Mouse (Mus musculus) yolk sac, embryonic 10.5 days (tissue): ENCODE results near the gene Alg14.

Experiments used
- DNase-seq: peaks from one replicate; pipeline ENCODE4 v3.0.0-alpha.2; 2017; ENCODE audit warnings: low spot score

The Alg14 gene

DNA sequence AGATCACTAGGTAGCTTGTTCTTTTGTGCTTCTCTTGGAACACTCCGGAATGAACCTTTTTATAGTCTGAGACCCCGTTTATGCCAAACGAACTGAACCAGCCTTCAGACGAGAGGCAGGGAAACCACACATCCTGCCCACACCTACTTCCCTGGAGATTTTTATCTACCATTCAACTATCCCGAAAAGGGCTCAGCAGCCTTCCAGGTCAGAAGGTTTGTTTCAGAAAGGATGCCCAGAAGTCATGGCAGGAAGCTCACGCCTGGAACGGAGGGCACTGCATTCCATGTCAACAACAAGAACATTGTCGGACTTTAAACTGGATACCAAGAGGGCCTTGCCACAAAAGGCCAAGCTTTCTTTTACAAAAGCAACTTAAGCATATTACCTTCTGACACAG lies 73.6 kb downstream of the Alg14 start:
- DNase-seq = no peak

DNA sequence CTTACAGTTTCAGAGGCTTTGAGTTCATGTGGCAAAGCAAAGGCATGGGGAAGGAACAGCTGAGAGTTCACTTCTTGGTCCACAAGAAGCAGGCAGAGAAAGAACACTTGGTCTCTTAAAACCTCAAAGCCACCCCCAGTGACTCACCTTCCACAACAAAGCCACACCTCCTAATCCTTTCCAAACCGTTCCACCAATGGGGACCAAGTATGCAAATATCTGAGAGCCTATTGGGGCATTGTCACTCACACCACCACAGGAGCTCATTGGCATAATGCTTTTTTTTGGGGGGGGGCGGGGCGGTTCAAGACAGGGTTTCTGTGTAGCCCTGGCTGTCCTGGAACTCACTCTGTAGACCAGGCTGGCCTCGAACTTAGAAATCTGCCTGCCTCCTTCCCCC lies 77.0 kb downstream of the Alg14 start:
- DNase-seq = no peak

DNA sequence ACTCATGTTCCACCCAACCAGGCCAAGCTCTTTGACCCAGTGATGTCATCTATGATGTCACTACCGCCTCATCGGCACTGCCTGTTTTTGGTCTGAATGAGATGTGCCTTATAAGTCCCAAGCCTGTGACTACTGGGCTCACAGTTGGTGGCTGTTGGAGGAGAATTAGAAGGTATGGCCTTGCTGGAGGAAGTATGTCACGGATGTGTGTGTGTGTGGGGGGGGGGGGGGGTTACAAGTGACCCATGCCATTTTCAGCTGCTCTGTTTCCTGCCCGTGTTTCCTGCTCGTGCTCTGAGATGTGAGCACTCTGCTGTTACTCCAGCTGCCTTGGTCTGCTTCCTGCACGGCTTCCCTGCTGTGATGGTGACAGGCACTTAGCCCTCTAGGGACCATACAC lies 77.9 kb downstream of the Alg14 start:
- DNase-seq = no peak

DNA sequence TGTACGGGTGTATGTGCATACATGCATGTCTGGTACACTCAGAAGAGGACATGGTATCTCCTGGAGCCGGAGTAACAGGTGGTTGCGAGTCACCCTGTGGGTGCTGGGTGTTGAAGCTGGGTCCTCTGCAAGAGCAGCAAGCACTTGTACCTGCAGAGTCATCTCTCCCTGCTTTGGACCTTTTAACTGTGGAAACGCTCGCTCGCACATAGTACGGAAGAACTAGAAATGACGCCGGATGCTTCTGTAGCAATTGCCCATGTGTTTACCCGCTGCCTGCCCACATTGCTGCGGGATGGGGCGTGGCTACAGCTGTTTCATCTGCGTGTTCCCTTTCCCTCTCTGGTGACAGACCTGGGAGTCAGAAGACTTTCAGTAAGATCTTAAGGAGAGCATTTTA lies 78.7 kb downstream of the Alg14 start:
- no peak for DNase-seq

DNA sequence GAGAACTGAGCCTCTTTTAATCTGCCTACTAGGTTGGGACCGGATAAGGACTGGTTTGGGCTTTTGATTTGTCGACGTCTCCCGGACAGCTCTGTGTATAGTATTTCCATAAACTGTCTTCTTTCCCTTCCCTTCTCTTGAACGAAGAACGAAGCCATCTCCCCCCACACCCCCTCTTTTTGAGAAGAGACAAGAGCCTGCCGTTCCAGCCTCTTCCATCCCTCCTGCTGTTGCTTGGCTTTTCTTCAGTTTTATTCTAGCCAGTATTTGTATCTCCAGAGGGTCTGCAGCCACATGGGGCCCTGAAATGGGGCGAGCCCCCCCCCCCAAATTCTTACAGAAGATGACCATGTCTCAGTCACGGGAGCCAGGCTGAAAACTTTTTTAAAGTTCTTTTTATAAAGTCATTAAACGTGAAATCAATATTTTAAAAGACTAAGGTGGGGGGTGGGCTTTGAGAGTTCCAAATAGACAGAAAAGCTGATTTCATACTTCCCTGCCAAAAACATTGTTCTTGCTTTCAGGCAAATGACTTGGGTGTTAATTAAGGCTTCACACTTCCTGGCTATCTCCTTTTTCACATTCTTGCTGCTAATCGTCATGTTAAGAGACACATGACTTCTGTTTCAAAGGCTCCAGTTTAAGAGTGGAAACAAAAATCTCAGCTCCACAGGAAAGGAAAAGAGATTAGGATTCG lies 79.4 kb downstream of the Alg14 start:
- DNase-seq = no peak

DNA sequence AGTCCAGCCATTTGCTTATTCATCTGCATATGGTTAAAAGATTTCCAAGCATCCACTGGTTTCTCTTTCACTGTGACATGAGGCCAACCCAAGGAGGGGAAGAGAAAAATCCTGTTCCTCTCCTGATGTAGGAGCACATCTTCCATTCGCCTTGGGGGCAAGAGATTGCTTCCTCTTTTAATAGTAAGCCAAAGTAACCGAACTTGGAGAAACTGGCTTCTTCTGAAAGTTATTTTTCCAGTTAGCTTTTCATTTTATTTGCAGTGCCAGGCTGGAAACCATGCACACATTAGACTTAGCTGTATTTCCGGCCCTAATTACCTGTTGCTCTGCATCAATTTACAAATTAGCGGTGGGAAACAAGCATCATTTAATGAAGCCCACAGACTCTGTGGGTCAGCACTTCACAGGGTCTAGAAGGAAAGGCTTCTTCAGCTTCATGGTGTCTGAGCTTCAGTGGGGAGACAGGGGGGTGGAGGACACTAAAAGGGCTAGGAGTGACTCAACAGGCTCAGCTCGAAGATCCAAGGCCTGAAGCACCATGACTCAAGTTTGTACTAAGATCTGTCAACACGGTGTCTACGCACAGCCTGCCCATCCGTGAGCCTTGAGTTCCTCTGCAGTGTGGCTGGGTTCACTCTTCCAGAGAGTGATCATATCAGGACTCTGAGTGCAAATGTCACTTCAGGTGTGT lies 80.1 kb downstream of the Alg14 start:
- no peak for DNase-seq

DNA sequence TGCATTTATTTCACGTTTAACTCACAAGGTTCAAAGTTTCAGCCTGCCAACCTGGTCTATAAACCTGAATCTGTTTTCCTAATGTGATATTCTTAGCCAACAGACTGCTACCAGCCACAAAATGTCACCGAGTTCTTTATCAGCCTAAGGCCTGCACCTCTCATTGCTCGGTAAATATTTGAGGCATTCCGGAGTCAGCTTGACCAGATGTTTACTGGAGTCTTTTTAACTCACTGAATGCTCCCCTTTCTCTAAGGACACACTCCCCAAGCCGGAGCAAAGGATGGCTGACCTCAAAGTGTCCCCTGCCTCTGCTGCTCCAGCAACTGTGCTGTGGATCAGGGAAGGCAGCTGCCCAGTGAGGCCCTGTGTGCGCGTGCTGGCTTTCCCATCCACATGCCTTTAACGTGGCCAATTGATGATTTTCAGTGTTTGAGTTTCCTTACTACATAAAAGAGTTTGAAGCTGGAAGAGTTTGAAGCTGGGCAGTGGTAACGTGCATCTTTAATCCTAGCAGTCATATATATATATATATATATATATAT lies 82.4 kb downstream of the Alg14 start:
- peak; percentile 53 for DNase-seq

DNA sequence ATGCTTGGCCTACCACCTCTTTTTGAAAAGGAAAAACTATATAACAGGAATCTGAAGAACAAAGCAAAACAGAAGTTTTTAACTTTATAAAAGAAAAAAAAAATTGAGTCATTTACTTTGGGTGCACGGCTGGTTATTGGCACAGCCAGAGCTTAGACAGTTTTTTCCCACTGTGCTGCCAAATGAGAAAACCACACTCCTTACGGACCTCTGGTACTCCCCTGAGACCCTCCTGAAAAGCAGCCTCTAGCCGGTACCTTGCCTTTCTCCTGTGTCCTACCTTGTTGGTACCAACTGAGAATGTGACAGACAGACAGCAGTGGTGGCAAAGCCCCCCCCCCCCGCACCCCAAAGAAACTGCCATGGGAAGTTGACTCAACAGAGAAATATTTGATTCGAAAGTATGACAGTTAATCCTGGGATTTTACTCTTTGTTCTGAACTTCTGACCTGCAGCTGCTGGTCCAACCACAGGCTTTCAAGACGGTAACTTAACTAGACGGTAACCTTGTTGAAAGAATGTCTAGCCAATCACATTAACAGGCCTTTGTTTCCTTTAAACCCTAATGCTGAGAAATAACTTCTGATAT lies 84.1 kb downstream of the Alg14 start:
- DNase-seq = no peak

DNA sequence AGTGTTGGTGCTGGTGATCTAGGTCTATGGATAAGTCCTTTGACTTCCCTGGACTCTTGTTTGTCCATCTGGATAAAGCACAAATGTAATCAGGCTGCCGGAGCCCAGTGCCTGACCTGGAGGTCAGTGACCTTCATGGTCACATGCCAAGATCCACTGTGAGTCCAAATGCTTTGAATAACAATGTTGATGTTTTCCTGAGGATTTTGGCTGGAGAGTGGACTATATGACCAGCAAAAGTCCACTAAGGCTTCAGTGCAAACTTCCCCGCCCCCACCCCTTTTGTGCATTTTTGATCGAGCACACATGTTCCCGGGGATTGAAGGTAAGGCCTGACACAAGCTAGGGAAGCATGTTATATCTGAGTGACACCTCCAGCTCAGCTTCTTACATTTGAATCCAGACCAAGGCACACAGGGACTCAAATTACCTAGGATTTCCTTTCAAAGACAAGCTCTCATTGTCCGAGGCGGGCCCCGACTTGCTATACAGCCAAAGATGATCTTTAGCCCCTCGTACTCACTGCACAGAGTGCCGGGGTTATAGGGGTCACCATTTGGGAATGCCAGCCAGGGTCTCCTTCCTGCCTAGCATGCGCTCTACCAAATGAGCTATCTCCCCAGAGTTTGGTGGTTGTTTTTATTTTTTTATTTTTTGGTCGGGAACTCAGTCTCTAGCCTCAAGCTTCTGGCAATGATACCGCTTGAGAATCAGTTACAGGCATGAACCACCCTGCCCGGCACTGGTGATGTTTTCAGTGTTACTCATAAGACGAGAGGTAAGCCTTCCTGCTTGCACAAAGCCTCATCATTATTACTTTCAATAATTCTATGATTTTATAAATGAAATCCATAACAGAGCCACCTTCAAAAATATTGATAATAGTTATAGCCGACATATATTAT lies 87.4 kb downstream of the Alg14 start:
- peak; percentile 74 for DNase-seq

DNA sequence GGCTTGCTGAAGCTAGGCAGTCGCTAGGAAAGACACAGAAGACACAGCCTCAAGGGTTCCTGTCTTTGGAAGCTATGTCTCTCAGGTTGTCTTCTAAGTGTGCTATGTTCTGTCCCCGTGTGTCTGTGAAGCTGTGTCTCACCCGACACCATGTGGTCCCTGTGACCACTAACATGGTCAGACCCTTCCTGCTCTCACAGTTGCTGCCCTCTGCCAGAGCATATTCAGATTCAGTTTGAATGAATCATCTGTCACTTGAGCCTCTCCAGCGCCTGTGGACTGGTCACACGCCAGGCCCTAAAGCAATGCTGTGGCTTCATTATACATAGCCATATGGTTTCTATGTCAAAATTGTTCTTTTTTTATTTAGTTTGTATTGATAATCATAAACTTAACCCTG lies 88.1 kb downstream of the Alg14 start:
- DNase-seq = no peak

DNA sequence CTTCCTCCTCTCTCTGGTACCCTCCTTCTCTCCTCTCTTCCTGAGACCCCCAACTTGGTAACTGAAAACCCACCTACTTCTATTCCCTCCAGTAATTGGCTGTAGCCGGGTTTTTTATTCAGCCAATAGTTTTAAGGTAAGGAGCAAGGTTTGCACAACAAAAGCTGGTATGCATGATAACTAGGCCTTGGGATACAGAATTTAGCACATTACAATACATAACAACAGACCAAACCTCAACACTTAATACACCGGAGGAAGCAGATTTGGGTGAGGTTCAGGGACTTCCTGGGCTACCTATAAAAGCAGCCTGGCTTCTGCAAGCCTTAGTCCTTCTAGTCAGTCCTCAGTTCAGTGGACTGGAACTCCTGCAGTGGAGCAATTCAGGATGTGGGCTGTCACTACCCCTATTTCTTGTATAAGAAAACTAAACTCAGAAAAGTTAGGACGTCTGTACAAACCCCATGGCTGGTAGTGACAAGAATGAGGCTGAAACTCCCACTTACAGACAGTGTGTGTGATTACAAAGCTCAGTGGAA lies 96.0 kb downstream of the Alg14 start:
- DNase-seq = no peak

DNA sequence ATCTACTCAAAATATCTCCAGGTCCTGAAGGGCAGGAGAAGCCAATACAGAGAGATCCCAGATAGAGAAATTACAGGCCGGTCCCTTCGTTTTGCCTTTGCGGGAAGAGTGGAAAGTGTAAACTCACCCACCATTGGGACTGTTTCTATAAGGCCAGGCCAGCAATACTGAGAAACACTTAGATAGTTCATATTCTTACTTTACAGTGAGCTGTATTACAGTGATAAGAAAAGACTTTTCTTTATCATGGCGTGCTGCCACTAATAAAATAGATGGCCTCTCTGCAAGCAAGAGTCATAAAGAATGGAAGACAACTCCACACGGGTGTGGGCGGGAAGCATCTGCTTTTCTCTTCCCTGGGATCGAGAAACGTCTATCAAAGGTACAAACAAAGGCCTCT lies 97.8 kb downstream of the Alg14 start:
- DNase-seq = no peak

DNA sequence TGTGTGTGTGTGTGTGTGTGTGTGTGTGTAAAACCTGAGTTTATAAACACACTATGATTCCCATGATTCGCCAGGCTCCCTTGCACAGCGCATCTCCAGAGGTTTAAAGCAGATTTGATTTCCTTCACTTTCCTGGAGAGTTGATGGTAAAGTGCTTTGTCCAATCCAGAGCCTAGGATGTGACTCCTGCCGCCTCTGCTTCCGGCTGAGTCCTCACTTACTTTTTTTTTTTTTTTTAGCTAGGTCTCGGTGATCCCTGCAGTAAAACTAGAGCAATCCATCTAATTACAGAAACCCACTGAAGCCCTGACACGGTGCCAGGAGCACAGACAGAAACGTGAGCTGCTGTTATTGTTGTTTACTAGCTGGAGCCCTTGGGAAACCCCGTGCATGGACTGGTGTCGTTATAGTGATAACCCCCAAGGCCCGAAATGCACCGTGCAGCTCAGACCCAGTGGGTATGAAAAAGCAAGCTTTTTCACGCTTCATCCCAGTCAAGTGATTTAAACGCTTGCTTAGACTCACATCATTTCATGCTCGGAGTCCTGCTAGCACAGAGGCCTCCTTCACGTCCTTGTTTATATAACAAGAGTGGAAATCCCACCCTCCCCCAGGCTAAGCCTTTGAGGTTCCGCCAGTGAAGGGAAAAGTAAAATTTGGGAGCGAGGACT lies 98.4 kb downstream of the Alg14 start:
- DNase-seq = peak; percentile 16

DNA sequence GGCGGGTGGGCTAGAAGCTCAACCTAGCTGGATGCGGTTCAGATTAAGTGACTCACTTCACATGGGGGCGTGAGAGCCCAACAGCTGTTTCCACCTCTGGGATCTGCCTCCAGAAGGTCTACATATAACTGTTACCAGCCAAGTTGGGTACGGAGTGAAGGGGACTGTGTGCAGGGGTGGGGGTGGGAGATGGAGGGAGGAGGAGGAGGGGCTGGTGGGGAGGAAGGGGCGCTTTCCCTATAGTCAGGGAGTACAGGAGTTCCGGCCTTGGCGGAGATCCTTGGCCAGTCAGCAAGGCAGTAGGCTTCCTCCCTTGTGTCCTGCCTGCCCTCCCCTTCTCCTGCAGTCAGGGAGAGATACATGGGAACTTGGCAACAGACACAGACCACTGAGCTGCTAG lies 99.2 kb downstream of the Alg14 start:
- no peak for DNase-seq

DNA sequence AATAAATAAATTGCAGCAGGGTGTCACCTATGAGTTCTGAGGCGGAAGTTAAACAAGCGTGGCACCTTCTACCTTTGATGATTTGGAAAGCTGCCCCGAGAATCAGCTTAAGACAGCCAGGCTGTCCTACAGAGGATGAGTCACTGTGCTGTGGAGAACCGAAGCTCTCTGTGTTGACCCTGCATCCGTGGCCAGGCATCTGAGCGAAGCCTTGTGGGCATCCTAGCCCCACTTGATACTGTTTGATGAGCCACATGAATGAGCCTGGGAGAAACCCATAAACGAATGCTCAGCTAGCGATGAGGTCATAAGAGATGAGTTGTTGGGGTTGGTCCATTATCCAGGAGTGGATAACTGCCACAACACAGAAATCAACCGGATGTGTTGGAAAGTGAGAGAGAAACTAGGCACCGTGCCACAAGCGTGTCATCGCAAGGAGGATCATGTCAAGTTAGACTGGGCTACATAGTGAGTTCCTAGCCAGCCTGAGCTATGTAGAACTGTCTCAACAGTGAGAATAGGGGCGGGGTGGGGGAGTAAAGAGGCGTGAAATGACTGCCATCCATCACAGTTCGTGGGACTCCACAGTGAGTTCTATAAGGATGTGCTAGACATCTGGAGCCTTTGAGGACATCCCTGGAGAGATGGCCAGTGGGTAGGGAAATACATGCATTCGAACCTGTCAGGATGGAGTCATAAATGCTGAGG lies 104.2 kb downstream of the Alg14 start:
- DNase-seq = no peak

DNA sequence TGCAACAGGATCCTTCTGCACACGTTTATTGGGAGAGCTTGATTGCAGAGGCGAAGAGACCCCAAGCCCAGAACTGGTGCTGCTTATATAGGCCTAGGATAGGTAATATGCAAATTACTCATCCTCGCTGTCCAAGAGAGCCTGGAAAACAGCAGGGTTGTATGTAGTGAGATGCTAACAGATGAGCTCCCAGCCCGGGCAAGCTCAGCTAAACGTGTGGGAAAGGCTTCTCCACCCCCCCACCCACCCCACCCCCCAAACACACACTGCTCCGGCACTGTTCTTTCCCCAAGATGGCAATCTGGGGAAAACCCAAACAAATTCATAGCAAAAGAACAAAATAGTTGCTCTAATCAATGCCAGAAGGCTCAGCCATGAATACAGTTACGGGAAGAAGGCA lies 105.0 kb downstream of the Alg14 start:
- no peak for DNase-seq

DNA sequence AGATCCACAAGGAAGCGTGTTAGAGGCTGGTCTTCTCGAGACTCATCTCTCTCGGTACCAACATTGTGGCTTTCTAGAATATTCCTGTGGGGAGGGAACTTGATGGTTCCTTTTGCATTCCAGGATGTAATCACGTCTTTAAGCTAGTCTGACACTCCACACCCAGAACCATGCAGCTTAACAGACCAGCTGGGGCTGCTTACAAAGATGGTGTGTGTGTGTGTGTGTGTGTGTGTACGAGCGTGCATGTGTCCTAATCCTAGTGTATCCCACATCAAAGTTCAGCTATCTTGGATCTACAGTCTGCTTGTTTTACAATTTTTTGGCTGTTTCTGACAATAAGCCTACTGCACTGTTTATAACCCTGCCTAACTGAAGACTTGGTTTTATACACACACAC lies 105.4 kb downstream of the Alg14 start:
- DNase-seq = no peak

DNA sequence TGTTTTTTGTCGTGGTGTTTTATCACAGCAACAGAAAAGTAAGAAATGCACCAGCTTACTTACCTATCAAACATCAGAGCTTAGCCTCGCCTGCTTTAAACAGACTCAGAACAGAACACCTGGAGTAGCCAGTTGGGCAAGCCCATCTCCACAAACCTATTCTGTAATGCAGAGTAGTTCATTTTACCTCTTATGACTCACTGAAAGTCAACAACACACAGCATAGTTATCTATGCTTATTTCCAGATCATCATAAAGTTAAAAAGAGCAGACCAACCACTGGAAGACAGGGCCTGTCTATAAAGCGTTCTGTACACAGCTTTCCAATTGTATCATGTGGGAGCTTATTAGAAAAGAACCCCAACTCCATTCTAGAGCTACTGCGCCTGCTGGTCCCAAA lies 109.8 kb downstream of the Alg14 start:
- DNase-seq = no peak

DNA sequence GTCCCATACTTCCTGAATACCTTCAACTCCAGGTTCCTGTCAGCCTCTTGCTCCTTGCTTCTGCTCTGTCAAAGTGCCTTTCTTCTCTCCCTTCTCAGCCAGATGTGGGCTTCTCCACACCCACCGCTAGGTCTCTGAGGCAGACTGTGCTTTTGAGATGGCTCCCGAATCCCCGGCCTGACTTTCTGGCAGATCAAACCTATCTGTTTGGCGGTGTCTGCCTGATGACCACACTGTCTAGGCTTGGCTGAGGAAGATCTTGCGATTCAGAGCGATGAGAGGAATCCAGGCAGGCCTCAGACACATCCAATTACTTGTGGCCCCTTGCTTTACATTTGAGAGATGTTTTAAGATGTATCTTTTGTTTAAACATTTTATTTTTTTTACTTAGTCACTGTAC lies 110.5 kb downstream of the Alg14 start:
- DNase-seq = no peak

DNA sequence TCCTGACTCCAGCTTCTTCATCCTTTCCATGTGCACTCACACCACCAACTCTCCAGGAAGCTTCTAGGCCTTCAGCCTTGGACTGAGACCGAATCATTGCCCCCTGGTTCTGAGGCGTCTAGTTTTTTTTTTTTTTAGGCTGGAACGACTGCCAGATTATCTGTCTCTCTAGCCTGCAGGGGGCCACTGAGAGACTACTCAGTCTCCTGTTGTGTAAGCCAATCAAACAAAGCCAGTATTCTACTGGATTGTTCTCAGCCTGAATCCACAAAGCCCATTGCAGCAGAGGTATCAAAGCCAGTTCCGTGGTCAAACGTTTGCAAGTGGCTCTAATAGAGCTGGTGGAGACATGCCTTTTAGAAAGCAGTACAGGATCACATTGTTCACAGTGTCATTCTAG lies 111.9 kb downstream of the Alg14 start:
- no peak for DNase-seq

DNA sequence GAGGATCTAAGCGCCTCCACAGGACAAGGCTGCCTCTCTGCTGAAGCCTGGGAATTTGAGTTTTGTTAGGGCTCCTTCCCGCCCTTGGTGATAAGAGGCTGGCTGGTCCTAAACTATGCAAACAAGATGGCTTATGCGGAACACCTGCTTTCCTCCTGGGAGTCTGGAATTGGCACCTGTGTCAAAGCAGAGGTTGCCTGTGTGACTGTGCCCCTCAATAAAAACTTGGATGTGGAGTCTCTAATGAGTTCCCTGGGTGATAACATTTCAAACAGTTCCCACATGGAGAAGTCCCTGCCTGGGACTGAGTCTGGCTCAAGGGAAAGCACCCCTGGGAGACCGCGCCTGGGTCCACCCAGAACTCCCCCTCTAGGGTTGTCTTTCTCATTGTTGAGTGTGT lies 113.5 kb downstream of the Alg14 start:
- DNase-seq = no peak
